Mouse (Mus musculus) stomach, postnatal 0 days (tissue): ENCODE data around the gene Tnc.

Experiments
- CTCF ChIP-seq: IDR thresholded peaks from 2 replicates; pipeline ENCODE4 v1.5.1; 2016; ENCODE audit warnings: antibody characterized with exemption, low read depth, mild to moderate bottlenecking, moderate library complexity
- EP300 ChIP-seq: optimal IDR thresholded peaks from 2 replicates; pipeline ENCODE3; 2016; ENCODE audit warnings: antibody characterized with exemption

DNA sequence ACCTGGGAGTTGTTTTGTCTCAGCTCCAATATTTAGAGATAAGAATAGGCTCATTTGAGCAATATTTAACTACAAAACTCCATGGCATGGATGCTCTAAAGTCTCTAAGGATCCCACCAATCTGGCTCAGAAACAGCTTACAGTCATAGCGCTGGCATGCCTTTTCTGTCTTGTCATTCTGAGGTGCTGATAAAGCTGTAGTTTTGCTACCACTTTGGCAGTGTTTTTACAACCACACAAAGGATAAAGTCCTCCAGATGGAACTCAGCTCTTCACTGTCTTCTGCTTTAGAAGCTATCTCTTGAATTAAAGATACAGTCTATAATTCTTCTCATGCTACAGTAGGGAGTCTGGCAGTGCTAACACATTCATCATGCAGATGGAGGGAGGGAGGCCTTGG is 56.6 kb downstream of the Tnc start:
- no peak for TF ChIP-seq CTCF
- TF ChIP-seq EP300: no peak
